Mouse (Mus musculus): ENCODE measurements around the gene Ethe1.

GRCm38 (mm10) chr7:24621193-24621592, 33.9 kb downstream of the Ethe1 start:
- TF ChIP-seq CTCF (IDR thresholded peaks at IDR 0.05; ENCODE audit: borderline replicate concordance, insufficient read depth, low read length) (no peak), POLR2A (IDR thresholded peaks at IDR 0.05; ENCODE audit: low read depth, low read length) (no peak)
